Mouse (Mus musculus): ENCODE data around the gene Il21.

- TF ChIP-seq ZMIZ1 (IDR thresholded peaks at IDR 0.05; ENCODE audit: low read depth, low read length): no peak
- TF ChIP-seq USF1 (IDR thresholded peaks at IDR 0.05; ENCODE audit: low read depth, low read length): no peak
- TF ChIP-seq TBP (conservative IDR thresholded peaks at IDR 0.05; ENCODE audit: low read depth, low read length): no peak
- TF ChIP-seq POLR2AphosphoS2 (IDR thresholded peaks at IDR 0.05; ENCODE audit: low read depth, low read length): no peak
- no peak for TF ChIP-seq SMC3 (IDR thresholded peaks at IDR 0.05; ENCODE audit: low read depth, low read length)
- TF ChIP-seq CTCF (conservative IDR thresholded peaks at IDR 0.05 in 1 of 2, IDR thresholded peaks at IDR 0.05 in 1 of 2; ENCODE audit: low read depth in 2 of 2, low read length in 2 of 2): no peak
Observed at GRCm38 (mm10) chr3:37205226-37205800, 27.1 kb downstream of the Il21 start.
